Mouse (Mus musculus): ENCODE results near the gene 5730409E04Rik. TPM values are rescaled to one million over a fixed set of nuclear protein-coding genes. Genes with fewer than 3 reads are reported as not detected.

The 5730409E04Rik gene
- polyA plus RNA-seq, 1 experiment, result 63.3 TPM

GRCm38 (mm10) chr4:126627021-126627681 lies 17.5 kb downstream of the 5730409E04Rik start:
- TF ChIP-seq CTCF (IDR thresholded peaks at IDR 0.05; ENCODE audit: extremely low read depth, insufficient read depth, low read length) (no peak), POLR2A (IDR thresholded peaks at IDR 0.05; ENCODE audit: extremely low read depth, insufficient read depth, low read length) (no peak)
- H3K4me1 ChIP-seq (ENCODE audit: control insufficient read depth, insufficient read depth, low read length), result no peaks in the 10 kb centered on the region
- no peak overlapping the region for H3K4me3 ChIP-seq (ENCODE audit: insufficient read depth, low read length)
- no peak overlapping the region for H3K27ac ChIP-seq (ENCODE audit: insufficient read depth, low read length)

GRCm38 (mm10) chr4:126631922-126632321 lies 22.3 kb downstream of the 5730409E04Rik start:
- no peak overlapping the region for H3K27ac ChIP-seq (ENCODE audit: insufficient read depth, low read length)

GRCm38 (mm10) chr4:126632668-126633067 lies 23.1 kb downstream of the 5730409E04Rik start:
- 0 out of 2 replicates have a peak, but pooled peaks cover 1% of the 10 kb centered on the region for H3K4me1 ChIP-seq (ENCODE audit: control insufficient read depth, insufficient read depth, low read length)
- no peak overlapping the region for H3K4me3 ChIP-seq (ENCODE audit: insufficient read depth, low read length)
- no peak for TF ChIP-seq POLR2A (IDR thresholded peaks at IDR 0.05; ENCODE audit: extremely low read depth, insufficient read depth, low read length)
- TF ChIP-seq CTCF (IDR thresholded peaks at IDR 0.05; ENCODE audit: extremely low read depth, insufficient read depth, low read length), result no peak
- no peak overlapping the region for H3K27ac ChIP-seq (ENCODE audit: insufficient read depth, low read length)

More at GRCm38 (mm10) chr4:126631922-126632321, 22.3 kb downstream of the 5730409E04Rik start:
- H3K4me3 ChIP-seq (ENCODE audit: insufficient read depth, low read length), result no peak overlapping the region
- TF ChIP-seq POLR2A (IDR thresholded peaks at IDR 0.05; ENCODE audit: extremely low read depth, insufficient read depth, low read length) (no peak), CTCF (IDR thresholded peaks at IDR 0.05; ENCODE audit: extremely low read depth, insufficient read depth, low read length) (no peak)
- H3K4me1 ChIP-seq (ENCODE audit: control insufficient read depth, insufficient read depth, low read length), result no peaks in the 10 kb centered on the region

- Histone ChIP-seq H3K27ac (ENCODE audit: insufficient read depth, low read length) (no peak overlapping the region), H3K4me3 (ENCODE audit: insufficient read depth, low read length) (no peak overlapping the region), H3K4me1 (ENCODE audit: control insufficient read depth, insufficient read depth, low read length) (peaks cover 2% of the 10 kb centered on the region; the same call in 1 of the 2 replicates)
- no peak for TF ChIP-seq CTCF (IDR thresholded peaks at IDR 0.05; ENCODE audit: extremely low read depth, insufficient read depth, low read length)
- no peak for TF ChIP-seq POLR2A (IDR thresholded peaks at IDR 0.05; ENCODE audit: extremely low read depth, insufficient read depth, low read length)
These were observed 26.7 kb downstream of the 5730409E04Rik start for GRCm38 (mm10) chr4:126636330-126636729.

GRCm38 (mm10) chr4:126637446-126637845 lies 27.8 kb downstream of the 5730409E04Rik start:
- no peak for TF ChIP-seq CTCF (IDR thresholded peaks at IDR 0.05; ENCODE audit: extremely low read depth, insufficient read depth, low read length)
- no peak for TF ChIP-seq POLR2A (IDR thresholded peaks at IDR 0.05; ENCODE audit: extremely low read depth, insufficient read depth, low read length)
- Histone ChIP-seq H3K4me3 (ENCODE audit: insufficient read depth, low read length) (no peak overlapping the region), H3K4me1 (ENCODE audit: control insufficient read depth, insufficient read depth, low read length) (peaks cover 4% of the 10 kb centered on the region; the same call in 1 of the 2 replicates), H3K27ac (ENCODE audit: insufficient read depth, low read length) (no peak overlapping the region)

- Histone ChIP-seq H3K4me3 (ENCODE audit: insufficient read depth, low read length) (no peak overlapping the region), H3K27ac (ENCODE audit: insufficient read depth, low read length) (no peak overlapping the region), H3K4me1 (ENCODE audit: control insufficient read depth, insufficient read depth, low read length) (peaks cover 4% of the 10 kb centered on the region; the same call in 1 of the 2 replicates)
- no peak for TF ChIP-seq POLR2A (IDR thresholded peaks at IDR 0.05; ENCODE audit: extremely low read depth, insufficient read depth, low read length)
- TF ChIP-seq CTCF (IDR thresholded peaks at IDR 0.05; ENCODE audit: extremely low read depth, insufficient read depth, low read length), result no peak
These were observed 29.7 kb downstream of the 5730409E04Rik start for GRCm38 (mm10) chr4:126639339-126639738.

GRCm38 (mm10) chr4:126641901-126642300 lies 32.3 kb downstream of the 5730409E04Rik start:
- no peak overlapping the region for H3K27ac ChIP-seq (ENCODE audit: insufficient read depth, low read length)
- peaks cover 4% of the 10 kb centered on the region; the same call in 1 of the 2 replicates for H3K4me1 ChIP-seq (ENCODE audit: control insufficient read depth, insufficient read depth, low read length)
- TF ChIP-seq CTCF (IDR thresholded peaks at IDR 0.05; ENCODE audit: extremely low read depth, insufficient read depth, low read length) (no peak), POLR2A (IDR thresholded peaks at IDR 0.05; ENCODE audit: extremely low read depth, insufficient read depth, low read length) (no peak)
- no peak overlapping the region for H3K4me3 ChIP-seq (ENCODE audit: insufficient read depth, low read length)

- H3K4me1 ChIP-seq (ENCODE audit: control insufficient read depth, insufficient read depth, low read length), result peaks cover 2% of the 10 kb centered on the region; the same call in 1 of the 2 replicates
- H3K27ac ChIP-seq (ENCODE audit: insufficient read depth, low read length), result no peak overlapping the region
- no peak overlapping the region for H3K4me3 ChIP-seq (ENCODE audit: insufficient read depth, low read length)
- no peak for TF ChIP-seq CTCF (IDR thresholded peaks at IDR 0.05; ENCODE audit: extremely low read depth, insufficient read depth, low read length)
- no peak for TF ChIP-seq POLR2A (IDR thresholded peaks at IDR 0.05; ENCODE audit: extremely low read depth, insufficient read depth, low read length)
These were observed 34.2 kb downstream of the 5730409E04Rik start for GRCm38 (mm10) chr4:126643815-126644214.

- Histone ChIP-seq H3K4me1 (ENCODE audit: control insufficient read depth, insufficient read depth, low read length) (peaks cover 2% of the 10 kb centered on the region; the same call in 1 of the 2 replicates), H3K27ac (ENCODE audit: insufficient read depth, low read length) (no peak overlapping the region), H3K4me3 (ENCODE audit: insufficient read depth, low read length) (no peak overlapping the region)
- TF ChIP-seq POLR2A (IDR thresholded peaks at IDR 0.05; ENCODE audit: extremely low read depth, insufficient read depth, low read length) (no peak), CTCF (IDR thresholded peaks at IDR 0.05; ENCODE audit: extremely low read depth, insufficient read depth, low read length) (no peak)
These were observed 34.8 kb downstream of the 5730409E04Rik start for GRCm38 (mm10) chr4:126644333-126644963.
